Mouse (Mus musculus) ES-E14 (cell line): ENCODE results near the gene Acvrl1. TPM values are rescaled to one million over a fixed set of nuclear protein-coding genes. Genes with fewer than 3 reads are reported as not detected.

Experiments used
- DNase-seq: peaks from one replicate; pipeline ENCODE4 v3.0.0-alpha.2; 2013; ENCODE audit warnings: low read depth, low spot score
- H3K27ac ChIP-seq: 2 replicates; pipeline ENCODE4 v1.5.1; 2012; ENCODE audit warnings: low read depth, mild to moderate bottlenecking, low read length, moderate library complexity, mixed read lengths; ENCODE audit not compliant: poor library complexity, insufficient read depth, severe bottlenecking
- H3K36me3 ChIP-seq: 2 replicates; pipeline ENCODE4 v1.6.1; 2012; ENCODE audit warnings: mild to moderate bottlenecking, low read length, moderate library complexity, mixed read lengths; ENCODE audit not compliant: control insufficient read depth, poor library complexity, insufficient read depth, severe bottlenecking
- H3K4me1 ChIP-seq, 2 experiments: fragments of 150-350 bp in 1 of 2; sonication (generic) in 1 of 2; 2 replicates each; pipeline ENCODE4 v1.6.1; 2012; ENCODE audit warnings: low read length in 2 of 2, mild to moderate bottlenecking in 1 of 2, mixed read lengths in 1 of 2; ENCODE audit not compliant: control insufficient read depth in 2 of 2, insufficient read depth in 2 of 2, poor library complexity in 1 of 2
- H3K4me3 ChIP-seq, 2 experiments: fragments of 150-350 bp in 1 of 2; sonication (generic) in 1 of 2; 2 replicates each; pipeline ENCODE4 v1.5.1; 2012; ENCODE audit warnings: low read length in 2 of 2, low read depth in 1 of 2, mild to moderate bottlenecking in 1 of 2, mixed read lengths in 1 of 2; ENCODE audit not compliant: insufficient read depth in 1 of 2, poor library complexity in 1 of 2, severe bottlenecking in 1 of 2
- H3K9ac ChIP-seq: 2 replicates; pipeline ENCODE4 v1.6.1; 2012; ENCODE audit warnings: low read depth, mild to moderate bottlenecking, low read length, mixed read lengths; ENCODE audit not compliant: poor library complexity, insufficient read depth, severe bottlenecking
- H3K9me3 ChIP-seq: fragments of 150-350 bp; sonication (generic); 2 replicates; pipeline ENCODE4 v1.6.1; 2012; ENCODE audit warnings: low read depth, mild to moderate bottlenecking, low read length; ENCODE audit not compliant: control insufficient read depth, insufficient read depth
- CHD2 ChIP-seq: IDR thresholded peaks from 2 replicates; pipeline ENCODE4 v1.6.1; 2014; ENCODE audit warnings: mild to moderate bottlenecking, low read depth, low read length, inconsistent platforms
- HCFC1 ChIP-seq: IDR thresholded peaks from 2 replicates; pipeline ENCODE4 v1.6.1; 2012; ENCODE audit warnings: low read length, inconsistent platforms, borderline replicate concordance; ENCODE audit not compliant: insufficient read depth
- MAFK ChIP-seq: IDR thresholded peaks from 2 replicates; pipeline ENCODE4 v1.6.1; 2014; ENCODE audit warnings: mild to moderate bottlenecking, low read depth, low read length, inconsistent platforms; ENCODE audit not compliant: insufficient read depth
- ZC3H11A ChIP-seq: IDR thresholded peaks from 2 replicates; pipeline ENCODE4 v1.6.1; 2012; ENCODE audit warnings: low read depth, mild to moderate bottlenecking, inconsistent platforms, low read length, borderline replicate concordance
- ZNF384 ChIP-seq: IDR thresholded peaks from 2 replicates; pipeline ENCODE4 v1.6.1; 2012; ENCODE audit warnings: low read depth, low read length, inconsistent platforms
- in situ Hi-C, 2 experiments: fragments of 600-800 bp; cut with MboI; formaldehyde crosslinking; loops; one replicate each; pipeline ENCODE4 v1.15.1; 2025; ENCODE audit warnings: low sequenced_read_pairs in 2 of 2, inconsistent platforms in 1 of 2; ENCODE audit not compliant: unreplicated experiment in 2 of 2
- total RNA-seq: library from RNA; depleted of rRNA; stranded (reverse); fragments of 300-350 nt; gene quantifications from 2 replicates; pipeline ENCODE4 v1.2.3, GENCODE M21; 2012; rRNA removed

Acvrl1 gene
- 2.5 and 3.3 TPM in 2 replicates for total RNA-seq

GRCm38 (mm10) chr15:101128181-101129089 is at the start of gene Acvrl1:
Gene Acvrl1 (plus strand): TSS chr15:101128522.
- H3K36me3 ChIP-seq, result no peaks in the 10 kb centered on the region
- DNase-seq, result no peak
- H3K9ac ChIP-seq, result peak within 1 kb of the TSS; percentile 55; the same call in 1 of the 2 replicates
- H3K4me1 ChIP-seq, result peaks cover 7 to 22% of the 10 kb centered on the region in 2 experiments; a peak in 3 of 4 replicates
- H3K9me3 ChIP-seq, result no peaks in the 10 kb centered on the region
- TF ChIP-seq ZC3H11A (no peak), CHD2 (no peak), HCFC1 (no peak), ZNF384 (no peak), MAFK (no peak)
- in situ Hi-C loops, result no loop called here
- no peak within 1 kb of the TSS for H3K27ac ChIP-seq
- H3K4me3 ChIP-seq, result peak within 1 kb of the TSS; percentile 54

- H3K4me1 ChIP-seq, result peaks cover 21 to 34% of the 10 kb centered on the region in 2 experiments
- no peak for DNase-seq
- no peaks in the 10 kb centered on the region for H3K9me3 ChIP-seq
- in situ Hi-C loops, result no loop called here
- no peak overlapping the region for H3K27ac ChIP-seq
- peak overlapping the region; percentile 79 to 94 for H3K4me3 ChIP-seq
- peak overlapping the region; percentile 69 for H3K9ac ChIP-seq
- TF ChIP-seq MAFK (no peak), HCFC1 (no peak), ZNF384 (no peak), CHD2 (no peak), ZC3H11A (no peak)
- H3K36me3 ChIP-seq, result no peaks in the 10 kb centered on the region
Observed at GRCm38 (mm10) chr15:101078731-101079156, 49.6 kb upstream of the Acvrl1 start.

GRCm38 (mm10) chr15:101080031-101080520 is 48.2 kb upstream of the Acvrl1 start:
- Histone ChIP-seq H3K4me1 (peaks cover 22 to 43% of the 10 kb centered on the region in 2 experiments), H3K9me3 (no peaks in the 10 kb centered on the region), H3K36me3 (no peaks in the 10 kb centered on the region), H3K4me3 (no peak overlapping the region), H3K9ac (no peak overlapping the region), H3K27ac (no peak overlapping the region)
- in situ Hi-C loops, result no loop called here
- DNase-seq, result no peak
- no peak for TF ChIP-seq ZC3H11A
- no peak for TF ChIP-seq HCFC1
- no peak for TF ChIP-seq CHD2
- TF ChIP-seq MAFK, result no peak
- TF ChIP-seq ZNF384, result no peak

- peak overlapping the region; percentile 40; the same call in 1 of the 2 replicates for H3K9ac ChIP-seq
- H3K4me1 ChIP-seq, result peaks cover 24 to 43% of the 10 kb centered on the region in 2 experiments
Observed at GRCm38 (mm10) chr15:101081035-101081548, 47.2 kb upstream of the Acvrl1 start.

More at GRCm38 (mm10) chr15:101081035-101081548, 47.2 kb upstream of the Acvrl1 start:
- in situ Hi-C loops, result no loop called here
- DNase-seq, result no peak
- no peak for TF ChIP-seq ZC3H11A
- TF ChIP-seq ZNF384, result no peak
- TF ChIP-seq MAFK, result no peak
- TF ChIP-seq CHD2, result no peak
- no peak for TF ChIP-seq HCFC1
- Histone ChIP-seq H3K4me3 (no peak overlapping the region), H3K9me3 (no peaks in the 10 kb centered on the region), H3K36me3 (no peaks in the 10 kb centered on the region), H3K27ac (peak overlapping the region; percentile 83; the same call in 1 of the 2 replicates)
